Mouse (Mus musculus) left cerebral cortex, postnatal 4 days (tissue): ENCODE data around the gene Ifrd1. TPM values are rescaled to one million over a fixed set of nuclear protein-coding genes. Genes with fewer than 3 reads are reported as not detected.
"Not testable (repeated sequence)": the region's sequence is repeated elsewhere in the genome, so short reads cannot be mapped to it uniquely, and the experiment has no call there.

ENCODE experiments used
- DNase-seq: peaks from one replicate; pipeline ENCODE4 v3.0.0-alpha.2; 2022
- intact Hi-C: fragments of 180-260 bp; cut with DNase I; formaldehyde crosslinking; loops from one replicate; pipeline ENCODE4 v1.15.1; 2025
- total RNA-seq, 2 experiments: library from RNA; stranded (reverse); gene quantifications; 2 replicates each; pipeline ENCODE4 v1.2.3; 2021

Ifrd1 gene
- total RNA-seq, 2 experiments from 2014 or later, result 112 to 125 TPM

DNA sequence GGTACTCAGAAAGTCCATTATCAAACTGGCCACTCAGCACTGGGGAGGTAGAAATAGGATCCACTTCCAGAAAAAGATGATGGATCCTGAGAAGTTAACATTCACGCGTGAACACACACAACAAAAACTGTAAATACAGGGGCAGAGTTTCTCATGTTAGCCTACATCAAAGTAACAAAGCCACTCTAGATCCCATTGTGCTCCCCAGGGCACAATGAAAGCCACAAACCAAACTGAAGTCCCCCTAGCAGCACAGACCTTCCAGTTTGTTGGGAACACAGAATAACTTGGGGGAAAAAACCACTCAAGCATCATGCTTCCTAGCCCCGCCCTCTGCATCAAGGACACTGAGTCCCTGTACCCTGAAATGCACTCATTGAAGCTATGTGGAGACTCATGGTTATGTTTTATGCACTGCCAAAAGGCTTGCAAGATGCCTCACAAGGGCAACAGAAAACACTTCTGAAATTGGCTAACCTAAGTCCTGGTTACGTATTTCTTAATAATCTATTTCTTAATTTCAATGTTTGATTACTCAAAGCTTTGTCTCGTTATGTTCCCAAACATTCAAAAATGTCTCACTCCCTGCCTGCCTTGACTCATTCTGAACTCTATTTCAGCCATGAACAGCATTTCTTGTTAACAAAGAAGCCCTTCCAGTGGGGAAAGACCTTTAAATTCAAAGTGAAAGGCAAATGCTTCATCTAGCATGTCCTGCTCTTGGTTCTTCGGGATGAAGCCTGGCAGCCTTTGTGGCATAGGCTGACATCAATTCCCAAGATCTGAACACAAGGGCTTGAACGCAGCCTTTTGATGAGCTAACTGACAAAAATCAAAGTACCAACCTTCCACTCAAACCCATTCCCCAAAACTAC, 45.9 kb downstream of the Ifrd1 start:
- intact Hi-C loops, result no loop called here
- no peak for DNase-seq

DNA sequence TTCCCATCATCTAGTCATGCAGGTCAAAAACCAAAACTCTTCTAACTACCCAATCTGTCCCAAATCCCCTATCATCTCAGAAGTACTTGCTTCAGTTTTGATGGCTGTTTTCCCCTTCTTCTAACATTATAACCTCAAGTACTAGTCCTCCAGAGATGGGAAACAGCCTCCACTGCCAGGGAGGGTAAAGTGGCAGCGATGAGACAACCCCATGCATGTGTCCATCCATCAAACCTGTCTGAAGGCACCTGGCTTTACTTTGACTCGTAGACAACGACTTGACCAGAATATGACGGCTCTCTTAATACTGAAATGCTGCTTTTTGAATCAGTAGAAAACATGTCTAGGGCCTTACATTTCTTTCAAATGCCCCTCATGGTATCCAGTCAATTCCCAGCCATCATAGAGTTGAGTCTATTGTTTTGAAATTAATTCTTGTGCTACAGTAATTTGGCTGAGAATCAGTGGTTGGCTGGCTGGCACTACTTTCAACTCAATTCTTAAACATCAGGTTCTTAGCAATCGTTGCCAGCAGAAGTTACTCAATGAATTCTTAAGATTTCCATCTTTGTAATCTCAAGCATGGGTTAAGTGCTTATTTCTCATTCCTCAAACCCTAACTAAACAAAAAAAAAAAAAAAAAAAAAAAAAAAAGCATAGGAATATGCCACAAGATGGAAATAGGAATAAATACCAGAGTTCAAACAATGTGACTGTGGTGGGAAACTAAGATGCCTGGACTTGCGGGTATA, 47.6 kb downstream of the Ifrd1 start:
- intact Hi-C loops, result no loop called here
- DNase-seq, result no peak

DNA sequence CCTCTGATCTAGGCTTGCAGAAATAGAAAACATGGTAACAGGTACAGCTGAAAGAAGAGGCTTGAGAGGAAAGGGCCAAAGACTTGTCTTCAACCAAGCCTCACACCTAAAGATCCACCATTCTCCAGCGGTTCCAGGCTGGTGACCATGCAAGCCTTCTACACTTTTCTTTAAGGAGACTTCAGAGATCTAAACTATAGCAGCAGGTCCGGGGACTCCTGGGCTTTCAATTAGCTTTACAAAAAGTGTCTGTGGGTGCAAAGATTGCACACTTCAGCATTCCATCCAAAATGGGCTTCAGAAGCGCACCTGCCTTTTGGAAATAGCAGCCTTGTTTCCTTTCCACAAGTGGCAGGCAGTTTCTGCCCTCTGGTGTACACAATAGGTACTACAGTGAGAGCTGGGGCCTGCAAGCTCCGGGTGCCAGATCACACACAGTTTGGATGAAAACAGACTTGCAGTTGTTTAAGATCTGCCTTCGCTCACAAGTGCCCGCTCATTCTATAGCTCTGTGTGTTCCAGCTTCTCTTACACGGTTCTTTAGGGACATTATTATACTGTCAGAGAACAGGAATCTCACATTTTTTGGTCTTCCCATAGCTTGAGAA, 48.4 kb downstream of the Ifrd1 start:
- peak; percentile 56 for DNase-seq
- intact Hi-C loops, result no loop called here

DNA sequence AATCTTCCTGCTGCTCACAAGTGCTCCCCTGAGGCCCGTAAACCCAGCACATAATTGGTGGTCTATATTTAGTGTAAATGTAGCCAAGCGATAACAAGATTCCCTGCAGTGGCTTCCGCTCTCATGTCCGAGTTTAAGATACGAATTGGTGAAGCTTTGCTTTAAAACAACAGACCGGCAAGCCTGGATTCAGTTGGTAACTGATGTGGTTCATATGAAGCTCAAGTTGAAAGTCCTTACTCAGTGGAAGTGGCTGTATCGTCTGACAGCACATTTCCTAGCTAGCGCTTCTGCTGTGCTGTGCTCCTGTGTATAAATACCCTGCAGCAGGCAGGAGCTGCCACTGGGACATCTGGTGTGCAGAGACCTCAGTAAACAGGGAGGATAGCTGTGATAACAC, 49.0 kb downstream of the Ifrd1 start, which contains the start of gene Lsmem1:
Gene Lsmem1, minus strand, starts transcription at position 189 of the 400 bp plus-strand sequence.
- intact Hi-C loops, result no loop called here
- no peak for DNase-seq

DNA sequence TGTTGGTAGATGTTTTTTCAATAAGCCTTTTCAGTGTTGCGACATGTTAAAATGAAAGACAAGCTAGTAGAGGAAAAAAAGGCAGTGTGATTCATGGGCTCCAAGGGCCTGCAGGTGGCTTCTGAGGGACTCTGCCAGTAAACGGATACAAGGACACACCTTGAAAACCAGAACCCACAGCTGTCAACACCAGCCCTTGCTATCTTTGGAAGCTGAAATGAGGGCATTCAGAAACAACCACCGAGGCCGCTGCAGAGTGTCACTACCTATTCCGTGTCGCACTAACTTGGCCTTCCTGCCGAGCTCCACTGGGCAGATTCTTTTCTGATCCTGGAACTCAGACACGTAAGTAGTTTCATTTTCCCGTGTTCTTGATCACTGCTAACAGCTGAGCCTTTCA, 49.9 kb downstream of the Ifrd1 start:
- DNase-seq, result no peak
- intact Hi-C loops, result no loop called here

DNA sequence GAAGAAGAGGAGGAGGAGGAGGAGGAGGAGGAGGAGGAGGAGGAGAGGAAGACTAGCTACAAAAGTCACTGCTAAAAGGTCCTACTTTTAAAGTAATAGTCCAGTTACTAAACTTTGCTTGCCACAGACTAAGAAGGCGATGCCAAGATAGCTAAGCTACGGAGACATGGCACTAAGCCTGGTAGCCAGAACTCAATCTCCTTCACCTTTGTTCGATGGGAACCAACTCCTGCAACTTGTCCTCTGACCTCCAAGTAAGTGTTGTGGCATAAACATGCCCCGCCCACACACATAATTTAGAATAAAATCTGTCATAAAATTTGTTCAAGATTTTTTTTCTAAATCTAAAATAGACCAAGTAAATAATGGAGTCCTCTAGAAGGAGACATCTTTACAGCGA, 50.3 kb downstream of the Ifrd1 start:
- no peak for DNase-seq
- intact Hi-C loops, result no loop called here

DNA sequence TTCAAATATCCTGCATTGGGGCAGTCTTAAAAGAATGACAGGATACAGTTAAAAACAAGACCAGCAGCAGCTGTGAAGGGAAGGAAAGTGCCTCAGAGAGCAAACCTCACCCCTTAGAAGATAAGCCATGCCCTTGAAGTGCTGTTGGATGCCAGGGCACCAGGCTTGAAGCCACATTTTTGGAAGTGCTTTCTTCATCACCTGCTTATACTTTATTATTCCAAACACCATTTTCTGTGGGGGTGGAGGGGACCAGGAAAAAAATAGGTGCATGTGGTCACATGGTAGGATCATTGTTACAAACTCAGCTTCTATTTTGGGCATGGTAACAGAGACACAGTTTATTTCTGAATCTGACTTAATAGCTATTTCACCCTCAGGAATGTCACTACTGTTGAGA, 50.8 kb downstream of the Ifrd1 start:
- no peak for DNase-seq
- intact Hi-C loops, result no loop called here

DNA sequence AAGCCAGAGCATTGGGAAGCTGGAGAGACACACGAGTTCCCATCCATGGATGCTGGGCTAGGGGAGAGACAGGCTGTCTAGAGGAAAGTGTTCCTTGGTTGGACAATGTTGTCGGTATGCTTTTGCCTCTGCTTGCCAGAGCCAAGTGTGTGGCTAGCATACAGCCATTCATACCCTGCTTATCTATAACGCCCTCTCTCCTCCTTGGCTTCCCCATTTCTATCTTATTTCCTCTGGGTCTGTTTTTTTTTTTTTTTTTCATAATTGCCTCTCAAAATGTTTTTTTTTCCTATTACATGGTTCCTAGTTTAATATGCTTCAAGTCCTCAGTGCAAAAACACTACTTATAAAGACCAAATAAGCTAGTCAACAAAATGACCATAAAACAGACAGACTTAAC, 62.8 kb downstream of the Ifrd1 start:
- intact Hi-C loops, result no loop called here
- DNase-seq, result no peak

DNA sequence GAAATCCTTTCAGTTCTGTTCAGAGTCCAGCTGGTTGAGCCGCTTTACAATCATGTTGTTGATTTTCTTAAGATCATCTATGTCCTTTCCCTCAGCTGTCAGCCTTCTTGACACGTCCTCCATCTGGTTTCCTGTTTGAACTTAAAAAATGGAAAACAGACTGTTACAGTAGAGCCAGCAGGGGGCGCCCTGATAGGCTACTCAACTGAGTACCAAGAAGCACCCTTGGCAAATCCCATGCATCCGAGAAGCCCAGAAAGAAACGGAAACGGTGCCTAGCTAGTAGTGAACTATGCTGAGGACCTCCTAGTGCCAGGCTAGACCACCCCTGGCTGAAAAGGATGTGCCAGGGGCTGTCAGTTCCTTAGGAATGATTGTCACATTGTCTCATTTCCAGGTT, 71.2 kb downstream of the Ifrd1 start:
- DNase-seq, result peak; percentile 22
- intact Hi-C loops, result no loop called here

DNA sequence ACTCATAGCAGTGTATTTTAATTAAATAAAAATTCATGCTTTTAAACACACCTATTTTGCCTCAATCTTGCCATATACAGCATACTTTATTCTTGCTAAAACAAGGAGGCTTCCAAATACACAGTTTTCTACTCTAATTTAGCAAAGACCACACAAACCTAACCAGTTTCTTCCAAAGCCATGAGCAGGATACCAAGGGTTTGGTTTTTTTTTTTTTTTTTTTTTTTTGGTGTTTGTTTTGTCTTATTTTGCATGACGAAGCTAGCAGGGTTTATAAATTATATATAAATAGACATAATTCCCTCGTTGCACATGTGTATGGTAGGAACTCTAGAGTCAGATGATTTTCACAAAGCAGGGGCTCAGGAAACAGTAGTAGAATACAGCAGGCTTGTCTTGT, 72.1 kb downstream of the Ifrd1 start:
- DNase-seq, result no peak

DNA sequence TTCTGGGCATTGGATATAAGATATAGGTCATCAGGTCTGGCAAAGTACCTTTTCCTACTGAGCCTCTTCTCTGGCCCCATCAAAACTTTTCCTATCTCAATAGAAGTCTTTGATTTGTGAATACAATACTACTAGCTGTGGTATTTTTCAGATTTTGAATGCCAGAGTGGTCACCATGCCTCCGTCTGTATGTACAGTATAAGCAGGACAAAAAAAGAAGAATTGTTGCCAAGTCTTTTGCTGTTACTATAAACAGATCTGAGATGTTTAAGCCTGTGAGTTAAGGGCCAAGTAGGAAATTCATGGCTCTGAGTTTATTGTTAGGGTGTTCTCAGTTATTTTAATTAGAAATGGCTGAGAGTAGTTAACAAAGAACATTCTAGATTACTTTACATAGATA, 73.1 kb downstream of the Ifrd1 start:
- DNase-seq, intact Hi-C loops: not testable (repeated sequence)

More for the DNA sequence above, 72.1 kb downstream of the Ifrd1 start:
- intact Hi-C loops, result no loop called here

DNA sequence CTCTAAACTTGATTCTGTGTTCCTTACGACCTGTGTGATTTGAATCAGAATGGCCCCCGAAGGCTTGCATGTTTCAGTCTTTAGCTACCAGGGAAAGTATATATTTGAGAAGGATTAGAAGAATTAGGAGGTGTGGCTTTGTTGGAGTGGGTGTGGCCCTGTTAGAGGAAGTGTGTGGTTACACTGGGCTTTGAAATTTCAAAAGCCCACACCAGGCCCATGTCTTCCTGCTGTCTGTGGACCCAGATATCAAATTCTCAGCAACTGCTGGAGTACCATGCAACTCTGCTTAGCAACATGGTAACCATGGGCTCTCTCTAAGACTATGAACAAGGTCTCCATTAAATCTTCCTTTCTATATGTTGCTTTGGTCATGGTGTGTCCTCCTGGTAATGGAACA, 76.7 kb downstream of the Ifrd1 start:
- DNase-seq, result no peak
- intact Hi-C loops, result no loop called here

DNA sequence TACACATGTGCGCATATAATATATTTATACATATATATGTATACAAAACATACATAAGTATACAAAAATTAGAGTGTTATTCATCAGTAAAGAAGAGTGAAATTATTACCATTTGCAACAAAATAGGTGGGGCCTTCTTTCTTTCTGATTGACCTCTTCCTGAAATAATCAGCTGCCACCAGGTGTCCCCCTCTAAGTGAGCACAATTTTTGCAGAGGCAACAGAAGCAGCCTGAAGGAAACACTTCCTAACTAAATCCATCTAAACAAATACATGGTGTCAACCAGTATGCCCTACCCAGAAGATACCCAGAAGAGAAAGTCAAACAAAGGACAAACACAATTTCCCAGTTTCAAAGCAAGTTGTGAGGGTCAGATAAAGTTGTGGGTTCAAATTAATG, 78.6 kb downstream of the Ifrd1 start:
- intact Hi-C loops, result loop anchor here (10.0 kb wide), 1 partner anchor 505 kb away; no protein-coding TSS in a partner anchor
- no peak for DNase-seq

DNA sequence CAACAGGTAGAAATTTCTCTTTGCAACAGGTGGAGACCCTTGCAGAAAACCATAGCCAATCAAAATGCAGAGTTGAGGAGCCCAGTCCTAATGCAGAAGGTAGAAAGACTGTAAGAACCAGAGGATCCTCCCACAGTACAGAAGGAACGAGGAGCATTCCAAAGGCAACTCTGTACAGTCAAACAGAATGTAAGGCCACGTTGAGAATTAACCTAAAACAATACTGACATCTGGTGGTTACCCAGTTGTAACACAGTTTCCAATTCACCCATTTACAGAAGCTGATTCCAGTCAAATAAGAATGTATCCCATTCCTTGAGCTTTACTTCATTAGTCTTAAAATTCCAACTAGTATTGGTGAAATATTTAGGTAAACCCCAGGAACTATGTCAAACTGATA, 83.7 kb downstream of the Ifrd1 start:
- no peak for DNase-seq
- intact Hi-C loops, result loop anchor here (2.0 to 10.0 kb wide), 3 partner anchors 82 to 654 kb away; no protein-coding TSS in a partner anchor

DNA sequence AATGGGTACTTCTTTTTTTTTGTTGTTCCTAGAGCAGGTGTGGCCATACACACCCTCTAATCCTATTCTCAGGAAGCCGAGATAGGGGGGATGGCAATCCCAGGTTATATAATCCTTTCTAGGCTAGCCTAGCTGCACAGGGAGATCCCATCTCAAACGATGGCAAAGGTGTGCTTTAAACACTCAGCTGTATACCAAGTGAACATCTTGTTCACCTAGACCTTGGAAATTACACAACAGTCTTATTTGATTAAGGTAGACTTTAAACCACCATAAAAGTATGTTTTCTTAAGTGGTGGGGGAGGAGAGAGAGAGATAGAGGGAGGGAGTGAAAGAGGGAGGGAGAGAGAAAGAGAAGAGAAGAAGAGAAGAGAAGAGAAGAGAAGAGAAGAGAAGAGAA, 87.5 kb downstream of the Ifrd1 start:
- intact Hi-C loops, result loop anchor here (5.0 to 10.0 kb wide), 2 partner anchors 78 to 496 kb away; no protein-coding TSS in a partner anchor
- no peak for DNase-seq

DNA sequence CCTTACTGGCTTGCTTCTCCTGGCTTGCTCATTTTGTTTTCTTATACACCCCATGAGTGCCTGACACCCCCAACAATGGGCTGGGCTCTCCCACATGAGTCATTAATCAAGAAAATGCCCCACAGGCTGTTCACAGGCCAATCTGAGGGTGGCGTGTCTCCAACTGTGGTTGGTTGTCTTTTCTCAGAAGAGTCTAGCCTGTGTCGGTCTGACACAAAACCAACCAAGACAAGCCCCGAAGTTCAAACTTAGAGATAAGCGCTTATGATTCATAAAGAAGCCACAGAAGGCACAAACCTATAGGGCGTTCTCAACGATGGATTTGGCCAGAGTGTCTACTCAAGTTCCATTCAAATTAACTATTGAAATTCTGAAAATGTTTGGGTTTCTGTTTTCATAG, 94.1 kb downstream of the Ifrd1 start:
- intact Hi-C loops, result no loop called here
- DNase-seq, result no peak

DNA sequence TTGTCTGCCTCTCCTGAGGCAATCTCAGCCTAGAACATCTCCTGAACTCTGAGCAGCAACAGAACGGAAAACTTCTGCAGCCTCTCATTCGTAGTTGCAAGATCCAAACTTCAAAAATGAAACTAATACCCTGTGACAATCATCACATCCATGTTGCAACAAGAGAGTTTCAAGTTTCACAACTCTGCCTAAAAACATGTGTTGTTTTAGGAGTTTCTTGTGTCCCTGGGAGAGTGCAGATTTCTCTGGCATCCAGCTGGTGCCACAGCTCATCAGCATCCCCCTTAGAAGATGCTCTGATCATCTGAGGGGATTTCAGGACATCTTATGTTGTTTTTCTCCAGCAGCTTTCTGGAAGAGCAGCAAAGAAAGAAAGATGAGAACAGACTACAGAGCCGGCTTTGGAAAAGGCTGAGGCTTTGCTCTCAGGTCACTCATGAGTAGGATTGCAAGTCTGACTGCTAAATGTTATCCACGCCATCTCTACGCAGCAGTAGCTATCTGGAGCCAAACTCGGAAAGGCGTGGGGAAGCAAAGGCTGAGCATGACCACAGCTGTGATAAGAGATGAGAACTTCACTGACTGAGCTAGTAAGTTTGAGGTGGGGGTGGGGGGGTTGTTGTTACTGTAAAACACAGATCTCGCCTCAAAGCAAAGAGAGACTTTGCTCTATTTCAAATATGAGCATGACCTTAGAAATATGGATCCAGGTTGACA, 95.8 kb downstream of the Ifrd1 start:
- no peak for DNase-seq
- intact Hi-C loops, result no loop called here
